In genomic region chr2:146223176-146223905, GRCm38 (mm10) we compare ENCODE assay signal across 7 mouse cellular contexts. TPM values are rescaled to one million over a fixed set of nuclear protein-coding genes. Genes with fewer than 3 reads are reported as not detected.
DNase-seq lines count a peak whose midpoint lies in the region; ATAC-seq and TF ChIP-seq lines count a peak whose summit lies in the region.

No protein-coding gene starts in this region.

- peak overlapping the region; percentile 88 for H3K4me2 ChIP-seq in neural tube, embryonic 13.5 days

- 2% methylated on average over 68 of the region's 75 CpGs for WGBS in liver, adult 2 months
- WGBS in forebrain, embryonic 10.5 days = under 1% methylated on average over 75 of the region's 75 CpGs
- WGBS in neural tube, embryonic 13.5 days = under 1% methylated on average over 66 of the region's 75 CpGs

- no peaks in the 10 kb centered on the region for H3K9me3 ChIP-seq in forebrain, embryonic 10.5 days
- H3K9me3 ChIP-seq in neural tube, embryonic 13.5 days = no peaks in the 10 kb centered on the region

- no peak for DNase-seq in liver, adult 2 months (ENCODE audit: extremely low read depth, low read depth, low spot score)
- no peak for DNase-seq in liver
- DNase-seq in adrenal gland, postnatal 36 days = peak; percentile 32 to 36
- peak; percentile 61 for DNase-seq in forebrain, embryonic 10.5 days (ENCODE audit: extremely low spot score, low spot score)
- DNase-seq in kidney, postnatal 10 days = peak; percentile 13
- no peak for DNase-seq in spleen, postnatal 4 days (ENCODE audit: low spot score in 2 of 2)

- H3K79me2 ChIP-seq in liver, adult 2 months (ENCODE audit: control insufficient read depth, insufficient read depth, low read length) = no peaks in the 10 kb centered on the region

- H3K9ac ChIP-seq in liver, adult 2 months (ENCODE audit: low read depth, low read length) = no peak overlapping the region
- H3K9ac ChIP-seq in neural tube, embryonic 13.5 days = peak overlapping the region; percentile 92

- TF ChIP-seq CTCF in liver, adult 2 months (IDR thresholded peaks at IDR 0.05; ENCODE audit: low read depth, low read length) = no peak

- H3K4me3 ChIP-seq in liver, adult 2 months (ENCODE audit: insufficient read depth, low read depth, low read length) = peak overlapping the region; percentile 34; the same call in 1 of the 2 replicates
- peak overlapping the region; percentile 58 for H3K4me3 ChIP-seq in forebrain, embryonic 10.5 days
- peak overlapping the region; percentile 73 for H3K4me3 ChIP-seq in neural tube, embryonic 13.5 days

- no peak overlapping the region for H3K27ac ChIP-seq in liver, adult 2 months (replicated peaks; ENCODE audit: insufficient read depth, low read depth, low read length)
- H3K27ac ChIP-seq in forebrain, embryonic 10.5 days = peak overlapping the region; percentile 85
- H3K27ac ChIP-seq in neural tube, embryonic 13.5 days (replicated peaks) = peak overlapping the region; percentile 97

- ATAC-seq in neural tube, embryonic 13.5 days (ENCODE audit: low read depth) = peak; percentile 16; the same call in 1 of the 2 replicates

- no peak for TF ChIP-seq POLR2A in liver, adult 2 months (IDR thresholded peaks at IDR 0.05; ENCODE audit: extremely low read depth, insufficient read depth, low read length)

- H3K4me1 ChIP-seq in liver, adult 2 months (ENCODE audit: control insufficient read depth, insufficient read depth, low read length) = 0 out of 2 replicates have a peak, but pooled peaks cover 1% of the 10 kb centered on the region
- peaks cover 69% of the 10 kb centered on the region for H3K4me1 ChIP-seq in forebrain, embryonic 10.5 days
- peaks cover 70% of the 10 kb centered on the region for H3K4me1 ChIP-seq in neural tube, embryonic 13.5 days (replicated peaks)

- H3K27me3 ChIP-seq in liver, adult 2 months (ENCODE audit: control insufficient read depth, insufficient read depth, low read length) = peaks cover 54% of the 10 kb centered on the region
- peaks cover 99% of the 10 kb centered on the region for H3K27me3 ChIP-seq in forebrain, embryonic 10.5 days (ENCODE audit: poor library complexity, severe bottlenecking)
- H3K27me3 ChIP-seq in neural tube, embryonic 13.5 days = peaks cover 82% of the 10 kb centered on the region

- no peaks in the 10 kb centered on the region for H3K36me3 ChIP-seq in liver, adult 2 months (ENCODE audit: control insufficient read depth, insufficient read depth, low read length)
- no peaks in the 10 kb centered on the region for H3K36me3 ChIP-seq in forebrain, embryonic 10.5 days (replicated peaks)
- no peaks in the 10 kb centered on the region for H3K36me3 ChIP-seq in neural tube, embryonic 13.5 days

RNA-seq across cellular contexts. Expression of gene Insm1, which starts 1.6 kb away (rescaled TPM):
- not detected in 2 replicates for total RNA-seq in liver, adult 2 months (2014; rRNA removed)
- polyA plus RNA-seq in liver, adult 2 months (2012; rRNA removed) = 0.04 TPM in 1 of 2 replicates, not detected in the other
- 1 to 10 TPM; 2.9 to 6.4 TPM for total RNA-seq in adrenal gland, postnatal 36 days (2021)
- 1.6 and 1.8 TPM in 2 replicates for polyA plus RNA-seq in forebrain, embryonic 10.5 days (2016; fragmentation: Nextera tagmentation; extraction: Ambion mirVana)
- 2.2 and 2.6 TPM in 2 replicates for polyA plus RNA-seq in neural tube, embryonic 13.5 days (2015; fragmentation: Nextera tagmentation; extraction: Ambion mirVana)

Comparison
In these comparisons a context has a peak if more than half of its experiments do, and no peak if none do; other contexts are left out.
1. DNase-seq: peak in adrenal gland, postnatal 36 days (2 of 2), forebrain, embryonic 10.5 days (single experiment) and kidney, postnatal 10 days (single experiment); none in liver, adult 2 months (single experiment), liver (single experiment) and spleen, postnatal 4 days (0 of 2).
2. Peak in every context shown above with its lines, with median percentiles within 50 percentile points of each other: H3K4me3 ChIP-seq.